Mouse (Mus musculus): ENCODE data around the gene Mboat2.

Gene Mboat2

DNA sequence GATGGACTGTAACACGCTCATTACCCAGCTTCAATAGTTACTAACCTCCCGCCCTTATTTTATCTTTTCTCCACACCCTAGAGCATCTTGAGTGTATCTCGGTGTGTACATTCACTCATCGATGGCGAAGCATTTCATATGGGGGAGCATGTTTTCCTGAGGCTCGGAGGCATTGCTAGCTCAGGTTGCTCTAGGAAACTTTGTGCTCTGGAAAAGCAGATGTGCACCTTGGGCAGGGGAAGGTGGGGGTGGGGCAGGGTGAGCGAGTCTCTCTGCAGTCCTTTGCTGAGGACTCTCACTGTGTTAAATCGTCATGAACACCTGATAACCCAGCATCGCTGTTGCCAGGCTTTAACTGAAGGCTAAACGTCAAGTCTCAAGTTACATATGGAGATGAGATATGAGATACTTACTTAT, 48.9 kb downstream of the Mboat2 start:
- ChIA-PET CTCF (interaction anchor here in 1 of 4 experiments (0.6 kb wide), 1 partner anchor 64 kb away, joined by 4 read pairs; no protein-coding TSS in a partner anchor), POLR2A (interaction anchor here in 2 of 4 experiments (0.6 to 0.8 kb wide), 3 partner anchors 17 to 97 kb away, joined by 3 to 5 read pairs (median 3); no protein-coding TSS in a partner anchor)

GRCm38 (mm10) chr12:24883279-24883678, 52.6 kb downstream of the Mboat2 start:
- POLR2A ChIA-PET: interaction anchor here in 2 of 4 experiments (0.7 to 1.1 kb wide), 2 partner anchors 11 to 13 kb away, joined by 3 read pairs; no protein-coding TSS in a partner anchor
- CTCF ChIA-PET: interaction anchor here in 2 of 4 experiments (1.0 to 1.2 kb wide), 2 partner anchors 52 to 68 kb away, joined by 3 to 5 read pairs; no protein-coding TSS in a partner anchor

DNA sequence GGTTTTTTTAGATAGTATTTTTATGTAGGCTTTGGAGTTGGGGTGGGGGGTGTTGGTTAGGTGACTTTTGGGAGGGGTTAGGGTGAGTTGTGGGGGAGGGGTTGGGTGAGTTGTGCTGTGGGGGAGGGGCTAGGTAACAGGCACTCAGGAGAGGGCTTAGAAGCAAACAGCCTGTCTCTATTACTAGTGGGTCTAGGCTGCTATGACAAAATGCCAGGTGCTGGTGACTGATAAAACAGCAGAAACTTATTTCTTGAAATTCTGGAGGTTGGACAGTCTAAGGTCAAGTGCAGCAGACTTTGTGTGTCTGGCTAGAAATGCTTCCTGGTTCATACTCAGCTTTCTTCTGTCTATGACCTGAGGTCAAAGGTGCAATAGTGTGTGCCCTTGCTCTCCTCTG, 56.1 kb downstream of the Mboat2 start:
- ChIA-PET CTCF (no interaction called here), POLR2A (interaction anchor here in 2 of 4 experiments (1.6 to 1.7 kb wide), 2 partner anchors 11 to 27 kb away, joined by 4 to 5 read pairs; no protein-coding TSS in a partner anchor)

DNA sequence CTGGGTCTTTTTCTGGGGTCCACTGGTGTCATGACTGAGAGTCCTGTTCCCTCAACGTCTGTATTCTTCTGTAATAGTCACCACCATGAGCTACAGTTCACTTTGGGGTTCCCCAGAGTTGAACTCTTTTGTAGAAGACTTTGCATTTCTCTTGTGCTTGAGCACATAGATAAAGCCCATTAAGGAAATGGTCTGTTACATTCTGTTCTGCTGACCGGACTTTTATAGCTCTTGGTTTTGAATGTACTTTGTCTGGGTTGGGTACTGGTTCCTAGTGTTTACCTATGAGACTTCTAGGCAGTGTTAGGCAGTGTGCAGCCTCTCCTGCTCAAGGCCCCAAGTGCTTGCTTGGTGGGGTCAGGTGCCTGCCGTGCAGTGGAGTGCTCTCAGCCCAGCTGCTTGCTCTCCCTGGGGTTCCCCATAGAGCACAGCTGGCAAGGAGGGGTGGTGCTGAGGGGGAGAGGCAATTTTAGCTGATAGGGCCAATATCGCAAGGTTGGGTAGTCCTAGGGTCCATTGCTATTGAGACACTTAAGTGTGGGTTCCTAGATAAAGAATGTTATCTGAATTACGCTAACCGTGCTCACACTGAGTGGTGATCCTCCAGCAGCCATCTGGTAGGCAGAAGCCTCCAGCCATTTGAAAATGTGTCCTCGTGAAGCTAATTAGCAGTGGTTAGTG, 58.8 kb downstream of the Mboat2 start:
- ChIA-PET POLR2A (interaction anchor here in 1 of 4 experiments (0.8 to 1.3 kb wide), 3 partner anchors 27 to 47 kb away, joined by 3 to 4 read pairs (median 3); no protein-coding TSS in a partner anchor), CTCF (no interaction called here)

DNA sequence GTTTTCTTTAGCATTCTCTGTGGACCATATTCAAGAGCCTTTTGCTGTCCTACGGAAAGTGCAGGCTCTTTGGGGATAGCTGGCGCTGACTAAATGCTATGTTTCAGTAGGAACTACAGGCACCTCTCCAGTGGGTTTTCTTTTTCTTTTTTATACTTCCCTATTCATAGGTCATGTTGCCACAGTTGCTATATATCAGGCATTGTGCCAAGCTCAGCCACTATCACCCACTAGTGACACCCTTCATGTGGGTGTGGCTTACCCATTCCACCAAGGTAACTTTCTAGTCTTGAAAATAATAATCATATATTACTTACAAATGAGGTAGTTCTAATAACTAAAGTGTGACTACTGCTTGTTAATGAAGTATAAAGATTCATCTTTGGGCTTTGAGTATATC, 59.5 kb downstream of the Mboat2 start:
- ChIA-PET CTCF (no interaction called here), POLR2A (interaction anchor here in 1 of 4 experiments (1.1 to 1.3 kb wide), 2 partner anchors 29 to 47 kb away, joined by 3 to 4 read pairs; no protein-coding TSS in a partner anchor)

DNA sequence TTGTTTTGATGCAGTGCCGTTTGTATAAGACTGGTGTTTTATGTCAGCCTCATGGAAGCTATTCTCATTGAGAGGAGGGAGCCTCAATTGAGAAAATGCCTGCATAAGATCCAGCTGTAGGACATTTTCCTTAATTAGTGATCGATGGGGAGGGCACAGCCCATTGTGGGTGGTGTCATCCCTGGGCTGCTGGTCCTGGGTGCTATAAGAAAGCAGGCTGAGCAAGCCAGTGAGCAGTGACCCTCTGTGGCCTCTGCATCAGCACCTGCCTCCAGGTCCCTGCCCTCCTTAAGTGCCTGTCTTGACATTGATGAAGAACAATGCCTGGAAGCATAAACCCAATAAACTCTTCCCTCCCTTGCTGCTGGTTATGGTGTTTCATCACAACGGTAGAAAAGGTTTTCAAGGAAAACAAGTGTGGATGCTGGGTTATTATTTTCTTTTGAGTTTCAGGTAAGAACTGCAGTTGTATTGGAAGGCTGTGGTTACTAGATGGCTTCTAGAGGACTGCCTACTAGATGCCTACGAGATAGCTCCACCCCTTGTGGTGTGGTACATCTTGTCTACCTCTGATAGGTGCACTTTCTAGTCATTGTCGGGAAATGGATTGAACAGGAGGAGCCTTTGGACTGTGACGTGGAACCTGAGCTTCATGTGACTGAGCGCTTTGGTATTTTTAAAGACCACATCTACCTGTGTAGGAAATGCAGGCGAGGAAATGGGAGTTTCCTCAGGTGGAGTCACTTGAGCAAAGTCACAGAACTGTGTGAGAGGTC, 60.2 kb downstream of the Mboat2 start:
- CTCF ChIA-PET: interaction anchor here in 1 of 4 experiments (0.8 kb wide), 1 partner anchor 57 kb away, joined by 3 read pairs; no protein-coding TSS in a partner anchor
- POLR2A ChIA-PET: interaction anchor here in 1 of 4 experiments (0.9 to 1.9 kb wide), 4 partner anchors 10 to 58 kb away, joined by 3 to 8 read pairs (median 4); no protein-coding TSS in a partner anchor

GRCm38 (mm10) chr12:24892536-24892935, 61.9 kb downstream of the Mboat2 start:
- POLR2A ChIA-PET: interaction anchor here in 2 of 4 experiments (0.6 to 2.1 kb wide), 6 partner anchors 11 to 186 kb away, joined by 3 to 8 read pairs (median 3); partner anchors contain the start of genes Mboat2 (in 1 of the 2) and Rrm2 (in 1 of the 2)
- CTCF ChIA-PET: no interaction called here

DNA sequence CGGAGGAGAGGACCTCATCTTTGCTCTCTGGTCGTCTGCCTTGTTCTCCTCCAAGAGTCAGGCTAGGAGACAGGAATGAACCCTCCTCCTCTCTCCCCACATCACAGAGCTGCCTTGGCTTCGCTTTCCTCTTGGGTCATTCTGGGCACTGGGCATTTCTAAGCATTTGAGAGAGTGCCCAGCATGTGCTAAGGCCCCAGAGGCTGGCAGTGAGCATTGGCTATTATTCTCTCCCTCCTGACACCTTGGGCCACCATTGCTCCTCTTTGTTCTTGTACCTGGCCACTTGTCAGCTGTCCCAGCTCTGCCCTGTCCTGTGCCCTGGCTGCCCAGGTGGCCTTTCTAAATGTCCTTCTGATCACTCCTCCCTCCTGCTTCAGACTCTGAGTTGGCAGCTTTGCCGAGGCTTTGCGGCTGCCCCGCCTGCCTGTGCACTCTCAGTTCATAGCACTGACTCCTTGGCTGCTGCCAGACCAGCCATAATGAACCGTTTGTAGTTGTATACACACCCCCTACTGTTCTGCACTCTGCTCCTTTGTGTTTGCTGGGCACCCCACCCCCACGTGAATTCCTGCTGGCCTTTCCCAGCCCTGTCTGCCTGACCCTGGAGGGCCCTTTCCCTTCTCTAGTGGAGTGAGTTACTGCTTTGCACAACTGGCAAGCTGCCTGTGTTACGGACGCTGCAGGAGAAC, 63.2 kb downstream of the Mboat2 start:
- POLR2A ChIA-PET: interaction anchor here in 2 of 4 experiments (0.6 to 2.1 kb wide), 8 partner anchors 10 to 242 kb away, joined by 3 to 7 read pairs (median 4); partner anchors contain the start of genes Mboat2 (in 2 of the 2) and Rrm2 (in 1 of the 2)
- CTCF ChIA-PET: interaction anchor here in 1 of 4 experiments (0.5 kb wide), 1 partner anchor 189 kb away, joined by 3 read pairs; no protein-coding TSS in a partner anchor

DNA sequence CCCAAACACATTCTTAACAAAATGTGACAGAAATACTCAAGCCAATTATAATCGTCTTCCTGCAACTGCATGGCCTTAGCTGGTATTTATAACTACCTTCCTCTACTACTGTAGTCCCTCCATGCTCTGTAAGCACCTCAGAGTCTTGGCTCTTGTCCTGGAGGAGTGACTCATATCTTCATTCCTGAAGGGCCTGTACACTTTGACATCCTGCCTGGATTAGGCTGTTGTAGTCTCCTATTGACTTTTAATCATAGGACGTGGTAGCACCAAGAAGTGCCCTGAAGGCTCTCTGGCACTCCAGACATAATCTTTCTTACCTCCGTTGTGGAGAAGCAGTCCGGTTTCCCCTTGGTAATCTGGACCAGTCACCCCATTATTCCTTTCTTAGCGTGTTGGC, 64.7 kb downstream of the Mboat2 start:
- POLR2A ChIA-PET: no interaction called here
- CTCF ChIA-PET: no interaction called here

- ChIA-PET POLR2A (interaction anchor here in 3 of 4 experiments (0.6 to 2.3 kb wide), 8 partner anchors 9 to 246 kb away, joined by 3 to 6 read pairs (median 4); no protein-coding TSS in a partner anchor), CTCF (interaction anchor here in 1 of 4 experiments (0.7 kb wide), 1 partner anchor 187 kb away, joined by 3 read pairs; no protein-coding TSS in a partner anchor)
These were observed 66.7 kb downstream of the Mboat2 start for GRCm38 (mm10) chr12:24897354-24897753.

DNA sequence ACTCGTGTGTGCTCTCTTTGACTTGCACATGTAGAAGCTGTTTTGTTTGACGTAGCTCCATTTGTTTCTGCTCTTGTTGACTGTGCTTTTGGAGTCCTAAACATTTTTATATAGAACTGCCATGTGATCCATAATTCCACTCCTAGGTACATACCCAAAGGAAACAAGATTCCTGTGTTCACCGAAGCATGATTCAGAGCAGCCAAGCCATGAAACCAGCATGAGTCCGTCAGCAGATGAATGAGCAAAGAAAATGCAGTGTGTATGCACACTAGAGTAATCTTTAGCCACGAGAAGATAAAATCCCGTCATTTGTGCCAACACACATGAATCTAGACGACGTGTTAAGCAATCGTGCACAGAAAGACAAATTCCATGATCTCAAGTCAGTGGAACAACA, 67.5 kb downstream of the Mboat2 start:
- CTCF ChIA-PET: no interaction called here

GRCm38 (mm10) chr12:24899636-24900035, 69.0 kb downstream of the Mboat2 start:
- ChIA-PET POLR2A (interaction anchor here in 1 of 4 experiments (1.2 to 1.5 kb wide), 2 partner anchors 50 to 196 kb away, joined by 3 read pairs; no protein-coding TSS in a partner anchor), CTCF (no interaction called here)

More for the DNA sequence above, 67.5 kb downstream of the Mboat2 start:
- POLR2A ChIA-PET: interaction anchor here in 2 of 4 experiments (1.5 to 2.3 kb wide), 3 partner anchors 11 to 198 kb away, joined by 3 to 5 read pairs (median 5); no protein-coding TSS in a partner anchor

DNA sequence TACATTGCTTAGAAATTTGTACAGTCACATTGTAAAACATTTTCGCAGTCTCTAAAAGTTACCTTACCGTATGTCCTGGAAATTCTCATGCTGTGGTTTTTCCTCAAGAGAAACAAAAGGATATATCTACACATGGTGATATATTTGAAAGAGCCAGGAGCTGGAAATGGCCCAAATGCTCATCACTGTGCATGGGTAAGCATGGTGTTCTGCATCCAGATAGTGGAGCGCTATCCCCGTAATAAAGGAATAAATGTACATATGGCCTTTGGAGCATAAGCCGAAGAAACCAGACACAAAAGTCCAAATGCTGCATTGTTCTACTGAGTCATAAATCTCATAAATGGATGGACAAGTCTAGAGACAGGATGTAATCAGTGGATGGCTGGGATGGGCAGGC, 72.1 kb downstream of the Mboat2 start:
- POLR2A ChIA-PET: no interaction called here
- CTCF ChIA-PET: no interaction called here

- CTCF ChIA-PET: interaction anchor here in 1 of 4 experiments (1.1 kb wide), 1 partner anchor 43 kb away, joined by 3 read pairs; no protein-coding TSS in a partner anchor
- POLR2A ChIA-PET: interaction anchor here in 1 of 4 experiments (0.6 kb wide), 1 partner anchor 10 kb away, joined by 4 read pairs; no protein-coding TSS in a partner anchor
These were observed 77.2 kb downstream of the Mboat2 start for GRCm38 (mm10) chr12:24907894-24908293.

DNA sequence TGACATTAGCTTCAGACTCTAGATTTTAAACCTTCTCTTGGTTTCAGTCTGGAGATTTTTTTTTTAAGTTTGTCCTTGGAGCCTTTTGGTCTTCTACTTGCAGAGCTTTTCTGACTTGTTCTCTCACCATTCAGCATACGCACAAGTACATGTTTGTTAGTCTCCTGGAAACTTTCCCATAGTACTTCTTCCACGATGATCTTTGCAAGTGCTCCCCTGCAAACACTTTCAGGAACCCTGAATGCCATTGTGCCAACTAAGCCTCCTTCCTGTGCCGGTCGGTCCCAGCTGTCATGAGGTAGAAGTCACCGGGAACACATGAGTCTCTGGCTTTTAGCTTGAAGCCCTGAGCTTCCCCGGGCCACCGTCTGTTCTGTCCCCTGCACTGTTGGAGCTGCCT, 79.0 kb downstream of the Mboat2 start:
- POLR2A ChIA-PET: interaction anchor here in 1 of 4 experiments (1.5 kb wide), 1 partner anchor 56 kb away, joined by 3 read pairs; no protein-coding TSS in a partner anchor
- CTCF ChIA-PET: interaction anchor here in 1 of 4 experiments (0.6 to 0.7 kb wide), 2 partner anchors 8 to 52 kb away, joined by 3 read pairs; no protein-coding TSS in a partner anchor

DNA sequence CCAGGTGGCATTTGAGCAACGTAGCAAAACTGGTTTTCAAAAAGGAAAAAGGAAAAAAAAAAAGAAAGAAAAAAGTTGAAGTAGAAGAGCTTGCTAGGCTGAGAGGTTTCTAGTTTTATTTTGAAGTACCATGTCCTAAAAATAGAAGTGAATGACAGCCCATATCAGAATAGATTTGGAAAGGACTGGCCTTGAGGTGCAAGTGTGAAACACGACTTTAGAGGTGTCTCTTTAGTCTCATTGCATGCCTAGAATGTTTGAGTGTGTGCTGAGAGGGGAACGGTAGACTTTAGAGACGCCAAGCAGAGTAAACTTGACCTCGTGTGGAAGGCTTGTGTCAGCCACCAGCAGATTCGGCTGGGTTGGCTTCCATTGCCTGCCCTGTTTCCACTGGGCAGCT, 81.5 kb downstream of the Mboat2 start:
- ChIA-PET POLR2A (interaction anchor here in 1 of 4 experiments (0.6 to 1.4 kb wide), 2 partner anchors 18 to 71 kb away, joined by 4 read pairs; no protein-coding TSS in a partner anchor), CTCF (interaction anchor here in 1 of 4 experiments (0.6 kb wide), 2 partner anchors 36 to 356 kb away, joined by 3 to 5 read pairs; no protein-coding TSS in a partner anchor)

DNA sequence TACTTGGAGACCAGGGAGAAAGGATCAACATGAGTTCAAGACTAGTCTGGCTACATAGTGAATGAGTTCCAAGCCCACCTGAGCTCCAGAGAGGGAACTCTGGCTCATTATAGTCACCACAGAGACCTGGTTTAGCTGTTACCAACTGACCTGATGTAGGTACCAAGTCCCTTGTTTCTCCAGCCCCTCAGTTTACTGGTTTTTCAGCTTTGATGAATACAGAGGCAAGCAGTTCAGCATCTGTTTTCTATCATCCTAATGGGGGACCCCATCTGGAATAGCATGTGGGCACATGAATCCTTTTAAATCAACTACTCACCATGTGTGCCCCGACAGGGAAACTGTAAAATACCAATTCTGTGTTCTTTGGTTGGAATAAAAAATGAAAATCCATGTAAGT, 82.2 kb downstream of the Mboat2 start:
- CTCF ChIA-PET: no interaction called here
- POLR2A ChIA-PET: interaction anchor here in 2 of 4 experiments (1.2 to 1.4 kb wide), 2 partner anchors 12 to 18 kb away, joined by 3 to 4 read pairs; no protein-coding TSS in a partner anchor

Measured in embryonic stem cell, embryonic (primary cell).